Mouse (Mus musculus): Measurements from ENCODE around the gene Chst10. TPM values are rescaled to one million over a fixed set of nuclear protein-coding genes. Genes with fewer than 3 reads are reported as not detected.

Chst10 gene
- total RNA-seq, 2 experiments from 2014 or later = 0.42 to 1.1 TPM

GRCm38 (mm10) chr1:38817268-38817667, 80.7 kb downstream of the Chst10 start:
- no peak for DNase-seq

- DNase-seq = no peak
Observed at GRCm38 (mm10) chr1:38816306-38816705, 81.7 kb downstream of the Chst10 start.

Other genes with a start within 250 kb of the Chst10 start
- gene Aff3, start 233.2 kb downstream of the Chst10 start, total RNA-seq (2021) = 1 to 10 TPM; 1.3 to 3.2 TPM
- 1 to 10 TPM; 3.9 to 4.2 TPM for gene Lonrf2, start 61.5 kb downstream of the Chst10 start, total RNA-seq (2021)
- not detected for gene Nms, start 41.0 kb upstream of the Chst10 start, total RNA-seq (2021)
- gene Pdcl3, start 87.4 kb upstream of the Chst10 start, total RNA-seq (2021) = 10 to 100 TPM; 69.7 to 80.5 TPM

Data from heart, adult 18-20 months (tissue).